Mouse (Mus musculus) adrenal gland, adult 10 weeks (tissue): ENCODE results near the gene Kif1a. TPM values are rescaled to one million over a fixed set of nuclear protein-coding genes. Genes with fewer than 3 reads are reported as not detected.

Source experiments
- polyA plus RNA-seq: library from polyadenylated mRNA; stranded (reverse); fragments of 350-450 nt; fragmentation: Illumina TruSeq; extraction: RNeasy Lipid Tissue Mini Kit (QIAGEN cat#74804); gene quantifications from one replicate; pipeline ENCODE4 v1.2.3, GENCODE M21; 2014; ENCODE audit warnings: low read depth, low replicate concordance

Kif1a gene
- polyA plus RNA-seq: 5.5 TPM

GRCm38 (mm10) chr1:93101571-93102061 is at the start of gene Kif1a:
Kif1a (minus strand) TSS chr1:93101951.

GRCm38 (mm10) chr1:93135036-93135526 is 33.3 kb upstream of the Kif1a start, which contains the start of gene Agxt:
Agxt (plus strand) TSS chr1:93135240.

GRCm38 (mm10) chr1:93006061-93006460 is 95.7 kb downstream of the Kif1a start, which contains the start of gene Aqp12:
Aqp12 (plus strand) TSS chr1:93006334.

Other genes starting within 250 kb of the Kif1a start
- not detected for gene Ankmy1, start 199.0 kb downstream of the Kif1a start, polyA plus RNA-seq
- 8.3 TPM for gene Dusp28, start 195.0 kb downstream of the Kif1a start, polyA plus RNA-seq
- 2.9 TPM for gene Rnpepl1, start 191.2 kb downstream of the Kif1a start, polyA plus RNA-seq
- 2.2 TPM for gene Capn10, start 167.6 kb downstream of the Kif1a start, polyA plus RNA-seq
- 0.76 TPM for gene Gpr35, start 151.1 kb downstream of the Kif1a start, polyA plus RNA-seq
- gene Aqp12, start 95.6 kb downstream of the Kif1a start, polyA plus RNA-seq: not detected
- not detected for gene Agxt, start 33.3 kb upstream of the Kif1a start, polyA plus RNA-seq
- gene 2310007B03Rik, start 59.0 kb upstream of the Kif1a start, polyA plus RNA-seq: not detected
- gene Crocc2, start 66.8 kb upstream of the Kif1a start, polyA plus RNA-seq: not detected
- gene Sned1, start 133.9 kb upstream of the Kif1a start, polyA plus RNA-seq: 20.2 TPM
- gene Mterf4, start 204.0 kb upstream of the Kif1a start, polyA plus RNA-seq: 24.6 TPM
- gene Ppp1r7, start 240.9 kb upstream of the Kif1a start, polyA plus RNA-seq: 121 TPM
- gene Pask, start 241.5 kb upstream of the Kif1a start, polyA plus RNA-seq: 1.7 TPM